Mouse (Mus musculus) ES-E14 (cell line): ENCODE measurements around the gene Mrpl53. TPM values are rescaled to one million over a fixed set of nuclear protein-coding genes. Genes with fewer than 3 reads are reported as not detected.
A peak's percentile ranks its signal among the peaks of the same experiment; 100 is the strongest.

Source experiments
- DNase-seq: peaks from one replicate; pipeline ENCODE4 v3.0.0-alpha.2; 2013; ENCODE audit warnings: low read depth, low spot score
- H3K27ac ChIP-seq: 2 replicates; pipeline ENCODE4 v1.5.1; 2012; ENCODE audit warnings: low read depth, mild to moderate bottlenecking, low read length, moderate library complexity, mixed read lengths; ENCODE audit not compliant: poor library complexity, insufficient read depth, severe bottlenecking
- H3K36me3 ChIP-seq: 2 replicates; pipeline ENCODE4 v1.6.1; 2012; ENCODE audit warnings: mild to moderate bottlenecking, low read length, moderate library complexity, mixed read lengths; ENCODE audit not compliant: control insufficient read depth, poor library complexity, insufficient read depth, severe bottlenecking
- H3K4me1 ChIP-seq, 2 experiments: fragments of 150-350 bp in 1 of 2; sonication (generic) in 1 of 2; 2 replicates each; pipeline ENCODE4 v1.6.1; 2012; ENCODE audit warnings: low read length in 2 of 2, mild to moderate bottlenecking in 1 of 2, mixed read lengths in 1 of 2; ENCODE audit not compliant: control insufficient read depth in 2 of 2, insufficient read depth in 2 of 2, poor library complexity in 1 of 2
- H3K4me3 ChIP-seq, 2 experiments: fragments of 150-350 bp in 1 of 2; sonication (generic) in 1 of 2; 2 replicates each; pipeline ENCODE4 v1.5.1; 2012; ENCODE audit warnings: low read length in 2 of 2, low read depth in 1 of 2, mild to moderate bottlenecking in 1 of 2, mixed read lengths in 1 of 2; ENCODE audit not compliant: insufficient read depth in 1 of 2, poor library complexity in 1 of 2, severe bottlenecking in 1 of 2
- H3K9ac ChIP-seq: 2 replicates; pipeline ENCODE4 v1.6.1; 2012; ENCODE audit warnings: low read depth, mild to moderate bottlenecking, low read length, mixed read lengths; ENCODE audit not compliant: poor library complexity, insufficient read depth, severe bottlenecking
- H3K9me3 ChIP-seq: fragments of 150-350 bp; sonication (generic); 2 replicates; pipeline ENCODE4 v1.6.1; 2012; ENCODE audit warnings: low read depth, mild to moderate bottlenecking, low read length; ENCODE audit not compliant: control insufficient read depth, insufficient read depth
- CHD2 ChIP-seq: IDR thresholded peaks from 2 replicates; pipeline ENCODE4 v1.6.1; 2014; ENCODE audit warnings: mild to moderate bottlenecking, low read depth, low read length, inconsistent platforms
- HCFC1 ChIP-seq: IDR thresholded peaks from 2 replicates; pipeline ENCODE4 v1.6.1; 2012; ENCODE audit warnings: low read length, inconsistent platforms, borderline replicate concordance; ENCODE audit not compliant: insufficient read depth
- MAFK ChIP-seq: IDR thresholded peaks from 2 replicates; pipeline ENCODE4 v1.6.1; 2014; ENCODE audit warnings: mild to moderate bottlenecking, low read depth, low read length, inconsistent platforms; ENCODE audit not compliant: insufficient read depth
- ZC3H11A ChIP-seq: IDR thresholded peaks from 2 replicates; pipeline ENCODE4 v1.6.1; 2012; ENCODE audit warnings: low read depth, mild to moderate bottlenecking, inconsistent platforms, low read length, borderline replicate concordance
- ZNF384 ChIP-seq: IDR thresholded peaks from 2 replicates; pipeline ENCODE4 v1.6.1; 2012; ENCODE audit warnings: low read depth, low read length, inconsistent platforms
- in situ Hi-C, 2 experiments: fragments of 600-800 bp; cut with MboI; formaldehyde crosslinking; loops; one replicate each; pipeline ENCODE4 v1.15.1; 2025; ENCODE audit warnings: low sequenced_read_pairs in 2 of 2, inconsistent platforms in 1 of 2; ENCODE audit not compliant: unreplicated experiment in 2 of 2
- total RNA-seq: library from RNA; depleted of rRNA; stranded (reverse); fragments of 300-350 nt; gene quantifications from 2 replicates; pipeline ENCODE4 v1.2.3, GENCODE M21; 2012

Gene Mrpl53
- total RNA-seq, 1 experiment = 53.9 TPM

DNA sequence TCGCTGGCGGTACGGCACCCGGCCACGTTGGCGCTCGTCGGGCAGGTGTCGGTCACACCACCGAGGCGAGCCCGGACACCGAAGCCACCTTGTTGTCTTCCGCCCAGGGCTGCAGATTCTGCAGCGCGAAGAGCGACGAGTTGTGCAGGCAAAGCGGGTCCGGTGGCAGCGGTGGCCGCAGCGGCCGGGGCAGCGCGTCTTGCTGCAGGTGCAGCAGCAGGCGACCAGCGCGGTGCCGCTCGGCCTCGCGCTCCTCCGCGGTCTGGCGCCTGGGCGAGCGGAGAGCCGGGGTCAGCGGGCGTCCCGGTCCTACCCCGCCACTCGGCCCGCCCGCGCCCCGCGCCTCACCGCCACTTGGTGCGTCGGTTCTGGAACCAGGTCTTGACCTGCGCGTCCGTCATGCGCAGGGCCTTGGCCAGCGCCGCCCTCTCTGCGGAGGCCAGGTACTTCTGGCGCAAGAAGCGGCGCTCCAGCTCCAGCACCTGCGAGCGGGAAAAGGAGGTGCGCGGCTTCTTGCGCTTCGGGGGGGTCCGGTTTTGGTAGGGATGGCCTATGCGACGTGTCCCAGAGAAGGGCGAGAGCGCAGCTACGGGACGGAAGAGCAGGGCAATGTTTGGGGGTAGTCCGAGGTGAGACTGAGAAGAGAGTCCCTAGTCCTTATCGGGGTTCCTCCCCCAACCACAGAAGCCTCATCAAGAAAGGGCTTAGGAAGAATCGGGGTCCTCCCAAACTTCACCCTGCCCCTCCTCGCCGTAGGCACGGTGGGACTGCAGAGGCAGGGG lies 39.9 kb upstream of the Mrpl53 start:
- Histone ChIP-seq H3K9me3 (no peaks in the 10 kb centered on the region), H3K27ac (no peak overlapping the region), H3K36me3 (no peaks in the 10 kb centered on the region), H3K9ac (no peak overlapping the region), H3K4me1 (peaks cover 0 to 3% of the 10 kb centered on the region in 2 experiments; a peak in 1 of 4 replicates), H3K4me3 (peak overlapping the region; percentile 43 to 62)
- no peak for DNase-seq
- TF ChIP-seq ZC3H11A = no peak
- no peak for TF ChIP-seq ZNF384
- no peak for TF ChIP-seq CHD2
- no peak for TF ChIP-seq MAFK
- TF ChIP-seq HCFC1 = no peak
- in situ Hi-C loops = loop anchor here (25.0 kb wide), 2 partner anchors 643 to 1518 kb away; partner anchors contain the start of genes Cyp26b1 (in 1 of the 2) and Vax2 (in 1 of the 2)

- no peak overlapping the region for H3K9ac ChIP-seq
- no peak overlapping the region for H3K27ac ChIP-seq
- TF ChIP-seq ZNF384 (no peak), MAFK (no peak), HCFC1 (no peak), CHD2 (no peak), ZC3H11A (no peak)
- peak overlapping the region; percentile 47 to 62 for H3K4me3 ChIP-seq
- H3K36me3 ChIP-seq = no peaks in the 10 kb centered on the region
- peaks cover 0 to 3% of the 10 kb centered on the region in 2 experiments; a peak in 1 of 4 replicates for H3K4me1 ChIP-seq
- in situ Hi-C loops = loop anchor here (5.0 to 25.0 kb wide), 3 partner anchors 643 to 1518 kb away; partner anchors contain the start of genes Vax2 (in 2 of the 2) and Cyp26b1 (in 1 of the 2)
- no peaks in the 10 kb centered on the region for H3K9me3 ChIP-seq
- DNase-seq = no peak
These were observed 39.2 kb upstream of the Mrpl53 start for GRCm38 (mm10) chr6:83069488-83070246.

DNA sequence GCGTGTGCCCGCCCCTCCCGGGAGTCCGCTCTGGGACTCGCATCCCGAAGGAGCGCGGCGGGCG lies 38.8 kb upstream of the Mrpl53 start, which contains the start of gene Tlx2:
Tlx2 (minus strand) TSS at position 47 of the 64 bp plus-strand sequence.
- in situ Hi-C loops = loop anchor here (5.0 to 25.0 kb wide), 3 partner anchors 642 to 1517 kb away; partner anchors contain the start of genes Vax2 (in 2 of the 2) and Cyp26b1 (in 1 of the 2)
- H3K4me1 ChIP-seq = peaks cover 0 to 3% of the 10 kb centered on the region in 2 experiments; a peak in 1 of 4 replicates
- peak within 1 kb of the TSS; percentile 47 to 62 for H3K4me3 ChIP-seq
- DNase-seq = no peak
- no peak within 1 kb of the TSS for H3K27ac ChIP-seq
- TF ChIP-seq ZC3H11A (no peak), HCFC1 (no peak), ZNF384 (no peak), CHD2 (no peak), MAFK (no peak)
- H3K9me3 ChIP-seq = no peaks in the 10 kb centered on the region
- H3K9ac ChIP-seq = no peak within 1 kb of the TSS
- H3K36me3 ChIP-seq = no peaks in the 10 kb centered on the region

DNA sequence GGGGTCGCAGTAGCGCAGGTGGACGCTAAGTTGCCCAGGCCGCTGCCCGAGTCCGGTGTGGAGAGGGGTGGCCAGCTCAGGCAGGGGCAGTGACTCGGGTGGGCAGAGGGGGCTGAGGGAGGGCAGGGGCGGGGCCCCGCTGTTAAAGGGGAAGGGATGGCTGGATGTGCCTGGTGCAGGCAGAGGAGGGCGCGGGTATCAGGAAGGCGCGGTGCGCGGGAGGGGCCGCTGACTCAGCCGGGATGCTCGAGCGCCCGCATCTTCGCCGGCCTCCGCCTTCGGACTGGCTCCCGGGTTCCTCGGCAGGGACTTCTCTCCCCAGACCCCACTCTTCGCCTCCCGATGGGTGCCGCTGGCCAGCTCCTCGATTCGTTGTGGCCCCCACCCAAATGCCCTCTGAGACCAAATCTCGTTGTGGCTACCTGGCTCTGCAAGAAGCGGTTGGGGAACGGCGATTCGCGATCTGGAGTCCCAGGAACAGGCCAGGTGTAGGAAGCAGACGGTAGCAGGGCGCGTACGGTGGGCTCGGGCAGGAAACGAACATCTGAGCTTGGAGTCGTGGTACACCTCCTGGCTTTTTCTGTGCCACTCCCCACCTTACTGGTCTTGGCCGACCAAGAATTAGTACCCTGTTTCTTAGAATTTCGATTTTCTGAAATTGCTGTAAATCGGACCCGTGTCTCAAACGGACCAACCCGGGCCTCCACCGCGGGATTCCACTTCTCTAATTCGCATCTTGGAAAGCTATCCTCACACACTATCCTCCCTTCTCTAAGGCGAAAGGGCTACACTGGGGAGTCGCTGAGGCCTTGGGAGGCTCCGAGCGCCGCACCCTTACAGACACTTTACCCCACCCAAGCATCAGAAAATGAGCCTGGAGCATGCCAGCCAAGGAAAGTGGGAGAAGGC lies 38.3 kb upstream of the Mrpl53 start:
- in situ Hi-C loops = loop anchor here (5.0 to 25.0 kb wide), 3 partner anchors 642 to 1517 kb away; partner anchors contain the start of genes Vax2 (in 2 of the 2) and Cyp26b1 (in 1 of the 2)
- H3K9ac ChIP-seq = no peak overlapping the region
- no peak for TF ChIP-seq CHD2
- TF ChIP-seq ZC3H11A = no peak
- TF ChIP-seq HCFC1 = no peak
- TF ChIP-seq MAFK = no peak
- TF ChIP-seq ZNF384 = no peak
- DNase-seq = no peak
- H3K27ac ChIP-seq = no peak overlapping the region
- peak overlapping the region; percentile 47 to 55 for H3K4me3 ChIP-seq
- H3K9me3 ChIP-seq = no peaks in the 10 kb centered on the region
- H3K4me1 ChIP-seq = peaks cover 0 to 3% of the 10 kb centered on the region in 2 experiments; a peak in 1 of 4 replicates
- no peaks in the 10 kb centered on the region for H3K36me3 ChIP-seq
